Mouse (Mus musculus) ES-E14 (cell line): ENCODE measurements at regions not wholly inside any gene's neighbourhood (a gene's known extent, or its start where the extent isn't known, plus 50 kb on each side); places are given as distances from the start of the nearest gene placed in this dataset.

ENCODE experiments used
- CHD2 ChIP-seq: IDR thresholded peaks from 2 replicates; pipeline ENCODE4 v1.6.1; 2014; ENCODE audit warnings: mild to moderate bottlenecking, low read depth, low read length, inconsistent platforms
- MAFK ChIP-seq: IDR thresholded peaks from 2 replicates; pipeline ENCODE4 v1.6.1; 2014; ENCODE audit warnings: mild to moderate bottlenecking, low read depth, low read length, inconsistent platforms; ENCODE audit not compliant: insufficient read depth
- ZC3H11A ChIP-seq: IDR thresholded peaks from 2 replicates; pipeline ENCODE4 v1.6.1; 2012; ENCODE audit warnings: low read depth, mild to moderate bottlenecking, inconsistent platforms, low read length, borderline replicate concordance
- ZNF384 ChIP-seq: IDR thresholded peaks from 2 replicates; pipeline ENCODE4 v1.6.1; 2012; ENCODE audit warnings: low read depth, low read length, inconsistent platforms

DNA sequence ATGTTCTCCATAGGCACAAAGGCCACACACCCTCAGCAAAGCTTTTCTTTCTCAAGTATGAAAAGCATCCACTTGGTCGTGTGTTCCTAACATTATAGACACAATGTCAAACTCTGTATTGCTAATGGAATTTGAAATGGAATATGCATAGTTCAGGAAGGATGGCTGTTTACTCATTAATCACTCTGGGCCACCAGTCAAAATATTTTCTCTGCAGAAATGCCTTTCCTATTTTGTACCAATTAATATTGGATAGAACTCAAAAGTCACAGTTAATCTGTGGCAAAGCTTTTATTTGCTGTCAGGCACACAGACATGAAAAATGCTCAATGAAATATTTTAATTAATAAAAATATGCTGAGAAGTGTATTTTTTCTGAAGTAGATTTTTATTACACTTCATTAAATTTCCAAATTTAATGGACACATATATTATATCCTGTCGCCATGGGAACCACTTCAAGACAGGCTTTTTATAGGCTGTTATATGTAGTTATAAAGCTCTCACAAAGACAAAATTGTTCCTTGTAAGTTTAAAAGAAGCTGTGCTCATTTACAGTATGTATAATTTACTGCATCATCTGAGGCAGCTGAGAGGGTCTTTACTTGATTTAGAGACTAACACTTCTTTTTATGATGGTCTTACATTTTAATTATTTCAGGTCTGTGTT, 110.6 kb downstream of the Gm7489 start:
- no peak for TF ChIP-seq ZNF384
- TF ChIP-seq CHD2 = no peak
- TF ChIP-seq MAFK = no peak
- TF ChIP-seq ZC3H11A = no peak
